Mouse (Mus musculus) granulocyte monocyte progenitor cell, adult 5-6 weeks (primary cell): ENCODE data around the gene Pcgf2. TPM values are rescaled to one million over a fixed set of nuclear protein-coding genes. Genes with fewer than 3 reads are reported as not detected.

Experiments
- ATAC-seq: replicated peaks from 2 replicates; pipeline ENCODE4 v1.8.0; 2016; ENCODE audit warnings: mild to moderate bottlenecking, moderate TSS enrichment, inconsistent platforms; ENCODE audit not compliant: poor library complexity, severe bottlenecking
- total RNA-seq, 2 experiments: library from RNA; stranded (forward) in 1 of 2; stranded (reverse) in 1 of 2; fragments of 200-712, 200-1000 nt in 1 of 2; fragments of >200 nt in 1 of 2; fragmentation: Nextera tagmentation in 1 of 2; gene quantifications; 2 replicates each; pipeline ENCODE4 v1.2.3; 2014 to 2017

Pcgf2 gene
- total RNA-seq, 2 experiments from 2014 or later = 1.8 to 14.3 TPM

- no peak for ATAC-seq
Measured at GRCm38 (mm10) chr11:97697199-97697890, 3.0 kb downstream of the Pcgf2 start.

DNA sequence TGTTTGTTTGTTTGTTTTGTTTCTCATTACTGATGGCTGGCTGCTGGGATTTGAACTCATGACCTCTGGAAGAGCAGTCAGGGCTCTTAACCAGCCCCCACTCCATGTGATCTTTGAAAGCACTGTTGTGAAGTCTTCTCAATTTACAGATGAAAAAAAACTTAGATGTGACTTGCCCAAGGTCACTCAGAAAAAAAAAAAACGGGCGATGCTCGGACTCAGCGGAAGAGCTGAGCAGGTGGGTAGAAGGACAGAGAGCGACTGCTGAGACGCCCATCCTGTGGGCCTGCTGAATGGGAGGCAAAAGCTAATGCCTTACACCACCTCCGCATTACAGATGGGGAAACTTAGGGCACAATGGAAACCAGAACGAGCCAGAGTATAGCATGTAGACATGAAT lies 3.6 kb downstream of the Pcgf2 start:
- no peak for ATAC-seq

DNA sequence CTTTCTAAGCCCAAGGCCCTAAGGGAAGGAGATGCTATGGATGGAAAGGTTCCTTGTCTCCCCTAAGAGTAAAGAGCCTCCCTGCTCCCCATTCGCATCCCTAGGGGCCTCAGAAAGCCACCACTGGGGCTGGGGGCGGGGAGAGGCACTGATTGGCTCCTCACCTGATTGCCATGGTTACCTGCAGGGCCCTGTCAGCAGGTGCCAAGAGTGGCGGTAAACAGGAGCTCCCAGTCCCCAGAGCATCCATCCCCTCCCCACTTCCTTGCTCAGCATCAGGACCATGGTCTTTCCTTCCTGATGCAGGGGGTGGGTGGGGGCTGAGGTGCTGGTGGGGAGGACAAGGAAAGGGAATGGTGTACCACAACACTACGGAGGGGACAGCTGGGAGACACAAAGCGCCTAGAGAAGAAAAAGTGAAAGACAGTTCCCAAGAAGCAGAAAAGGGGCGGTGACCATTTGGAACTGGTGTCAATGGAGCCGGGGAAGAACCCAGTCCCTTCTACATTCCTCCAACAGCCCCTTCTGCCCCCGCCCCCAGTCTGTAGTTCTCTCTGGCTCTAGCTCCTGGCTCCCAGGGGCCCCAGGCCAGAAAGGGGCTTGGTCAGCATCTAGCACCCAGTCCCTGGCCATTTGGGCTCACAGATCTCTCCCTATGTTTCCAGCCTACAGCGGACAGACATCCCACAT lies 4.4 kb downstream of the Pcgf2 start:
- ATAC-seq = no peak

- ATAC-seq = no peak
Measured at GRCm38 (mm10) chr11:97694921-97695711, 5.2 kb downstream of the Pcgf2 start.

- ATAC-seq = no peak
Measured at GRCm38 (mm10) chr11:97694435-97694834, 5.9 kb downstream of the Pcgf2 start.

GRCm38 (mm10) chr11:97689861-97690260 lies 10.4 kb downstream of the Pcgf2 start:
- 0 out of 2 replicates have a peak, but pooled peaks have one; percentile 33 for ATAC-seq

- no peak for ATAC-seq
Measured at GRCm38 (mm10) chr11:97687061-97687460, 13.2 kb downstream of the Pcgf2 start.

- ATAC-seq = no peak
Measured at GRCm38 (mm10) chr11:97686322-97686908, 13.9 kb downstream of the Pcgf2 start.

GRCm38 (mm10) chr11:97685613-97686321 lies 14.5 kb downstream of the Pcgf2 start, which contains the start of gene Cisd3:
TSS of gene Cisd3 (plus strand) at chr11:97685826.
- ATAC-seq = peak; percentile 95

DNA sequence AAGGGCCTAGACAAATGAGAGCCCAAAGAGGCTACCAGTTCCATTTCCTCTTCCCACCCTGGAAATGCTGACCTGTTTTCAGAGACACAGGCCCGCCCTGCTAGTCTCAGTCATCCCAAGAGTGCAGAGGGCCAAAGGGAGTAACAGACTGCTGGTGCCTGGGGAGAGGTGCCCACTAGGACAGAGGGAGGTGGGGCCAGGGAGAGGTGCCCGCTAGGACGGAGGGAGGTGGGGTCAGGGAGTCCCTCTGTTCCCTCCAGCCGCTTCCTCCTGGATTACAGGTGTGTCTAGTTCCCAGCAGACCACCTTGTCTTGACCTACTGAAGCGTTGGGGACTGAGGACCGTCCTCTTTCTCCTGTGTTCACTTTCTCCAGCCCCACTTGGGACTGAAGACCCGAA lies 15.5 kb downstream of the Pcgf2 start:
- ATAC-seq = no peak

DNA sequence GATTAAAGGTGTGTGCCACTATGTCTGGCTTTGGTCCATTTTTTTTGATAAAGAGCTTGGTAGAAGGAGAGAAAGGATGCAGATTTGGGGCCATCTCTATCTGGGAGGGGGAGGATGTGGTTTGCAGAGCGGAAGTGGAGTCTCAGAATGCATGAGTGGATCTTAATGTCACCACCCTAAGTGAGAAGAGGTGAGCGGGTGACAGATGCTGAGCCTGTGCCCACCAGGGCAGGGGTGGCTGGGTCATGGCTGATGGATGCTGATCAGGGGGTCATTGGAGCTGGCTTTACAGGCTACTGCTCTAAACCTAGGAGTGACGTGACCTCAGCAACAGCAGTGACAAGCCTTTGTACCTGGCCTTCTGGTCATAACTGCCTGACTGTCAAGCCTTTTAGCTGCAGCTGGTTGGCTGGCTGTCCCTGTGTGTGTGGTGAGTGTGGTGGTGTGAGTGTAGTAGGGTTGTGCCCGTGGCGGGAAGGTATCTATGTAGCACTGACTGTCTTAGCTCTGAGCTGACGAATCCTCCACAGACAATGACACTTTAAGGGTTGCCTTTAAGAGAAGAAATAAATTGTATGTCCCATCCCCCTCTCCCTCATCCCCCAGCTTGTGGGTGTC lies 16.1 kb downstream of the Pcgf2 start:
- ATAC-seq = peak; percentile 35; the same call in 1 of the 2 replicates

DNA sequence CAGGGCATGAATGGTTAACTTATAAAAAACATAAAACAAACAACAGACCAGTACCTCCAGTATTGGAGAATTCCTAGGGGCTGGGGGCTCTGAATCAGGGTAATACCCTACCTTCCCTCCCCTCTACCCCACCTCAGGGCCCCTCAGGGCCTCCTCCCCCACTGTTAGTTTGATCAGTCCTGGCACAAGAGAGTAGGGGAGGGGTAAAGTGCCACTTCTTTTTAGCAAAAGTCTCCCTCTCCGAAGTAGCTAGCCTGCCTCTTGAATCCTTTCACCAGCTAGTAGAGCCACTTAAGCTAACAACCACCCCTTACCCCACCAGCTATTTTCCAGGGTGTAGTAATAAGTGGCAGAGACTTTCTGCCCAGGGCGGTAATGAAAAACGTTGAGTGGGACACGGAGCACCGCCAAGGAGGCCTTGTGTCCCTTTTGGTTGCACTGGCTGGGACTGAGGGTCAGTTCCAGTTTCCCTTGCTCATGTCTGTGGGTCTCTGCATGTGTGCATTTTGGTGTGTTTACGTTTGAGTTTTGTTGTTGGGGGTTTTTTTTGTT lies 17.7 kb downstream of the Pcgf2 start:
- ATAC-seq = no peak

DNA sequence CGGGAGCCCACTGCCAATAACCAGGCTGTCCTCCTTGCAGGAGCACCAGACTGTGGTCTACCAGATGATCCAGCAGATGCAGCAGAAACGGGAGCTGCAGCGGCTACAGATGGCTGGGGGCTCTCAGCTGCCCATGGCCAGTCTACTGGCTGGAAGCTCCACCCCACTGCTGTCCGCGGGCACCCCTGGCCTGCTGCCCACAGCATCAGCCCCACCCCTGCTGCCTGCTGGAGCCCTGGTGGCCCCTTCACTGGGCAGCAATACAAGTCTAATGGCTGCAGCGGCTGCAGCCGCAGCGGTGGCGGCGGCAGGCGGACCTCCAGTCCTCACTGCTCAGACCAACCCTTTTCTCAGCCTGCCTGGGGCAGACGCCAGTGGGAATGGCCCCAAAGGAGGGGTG lies 19.9 kb downstream of the Pcgf2 start:
- ATAC-seq = no peak

GRCm38 (mm10) chr11:97678301-97678700 lies 22.0 kb downstream of the Pcgf2 start:
- ATAC-seq = no peak

DNA sequence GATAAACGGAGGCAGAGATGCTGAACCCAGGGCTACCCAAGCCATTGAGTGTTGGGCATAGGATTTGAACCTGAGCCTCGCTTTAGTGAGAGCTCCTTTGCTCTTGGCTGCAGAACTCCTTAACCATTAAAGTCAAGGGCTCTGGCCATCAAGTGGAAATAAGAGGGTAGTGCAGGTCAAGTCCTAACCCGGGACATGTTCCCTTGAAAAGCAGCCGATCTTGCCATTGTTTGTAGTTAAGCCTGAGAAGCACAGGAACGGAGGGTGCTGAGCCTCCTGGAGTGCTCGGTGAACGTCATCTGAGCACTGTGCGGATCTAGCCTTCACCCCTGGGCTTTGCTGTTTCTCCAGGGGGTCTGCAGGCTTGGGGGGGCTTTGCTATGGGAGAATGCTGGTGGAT lies 22.5 kb downstream of the Pcgf2 start:
- no peak for ATAC-seq

- no peak for ATAC-seq
Measured at GRCm38 (mm10) chr11:97677381-97677780, 22.9 kb downstream of the Pcgf2 start.

DNA sequence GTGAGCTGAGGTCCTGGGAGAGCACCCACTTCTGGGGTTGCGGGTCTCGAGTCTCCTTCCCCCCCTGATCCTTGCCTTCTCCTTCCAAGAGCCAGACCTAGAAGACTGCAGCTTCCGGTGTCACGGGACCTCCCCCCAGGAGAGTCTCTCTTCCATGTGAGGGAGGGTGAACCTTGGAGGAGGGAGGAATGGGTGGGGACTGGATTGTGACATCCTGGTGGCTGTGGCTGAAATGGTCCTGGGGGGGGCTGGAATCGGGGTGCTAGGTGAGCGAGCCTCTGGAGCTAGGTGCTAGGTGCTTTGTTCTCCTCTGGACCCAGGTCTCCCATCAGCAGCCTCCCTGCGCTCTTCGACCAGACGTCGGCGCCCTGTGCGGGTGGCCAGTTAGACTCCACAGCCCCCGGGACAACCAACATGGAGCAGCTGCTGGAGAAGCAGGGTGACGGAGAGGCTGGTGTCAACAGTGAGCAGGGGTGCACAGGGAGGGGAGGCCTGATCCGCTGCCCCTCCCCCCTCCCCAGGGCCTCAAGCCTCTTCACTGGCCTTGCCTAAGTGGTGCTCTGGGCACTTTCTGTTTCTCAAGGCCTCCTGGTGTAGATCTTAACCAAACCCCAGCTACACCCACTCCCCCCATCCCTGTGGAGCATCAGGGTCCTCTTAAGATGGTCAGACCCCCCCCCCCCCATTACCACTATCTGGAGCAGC lies 24.1 kb downstream of the Pcgf2 start:
- no peak for ATAC-seq

GRCm38 (mm10) chr11:97673148-97673547 lies 27.1 kb downstream of the Pcgf2 start:
- ATAC-seq = no peak

- no peak for ATAC-seq
Measured at GRCm38 (mm10) chr11:97671177-97671527, 29.1 kb downstream of the Pcgf2 start.
